Mouse (Mus musculus): Measurements from ENCODE around the gene Fat2.

Fat2 gene

GRCm38 (mm10) chr11:55239496-55239895, 96.9 kb downstream of the Fat2 start:
- DNase-seq, result no peak

- DNase-seq, result no peak
Measured at GRCm38 (mm10) chr11:55236815-55237214, 99.5 kb downstream of the Fat2 start.

DNA sequence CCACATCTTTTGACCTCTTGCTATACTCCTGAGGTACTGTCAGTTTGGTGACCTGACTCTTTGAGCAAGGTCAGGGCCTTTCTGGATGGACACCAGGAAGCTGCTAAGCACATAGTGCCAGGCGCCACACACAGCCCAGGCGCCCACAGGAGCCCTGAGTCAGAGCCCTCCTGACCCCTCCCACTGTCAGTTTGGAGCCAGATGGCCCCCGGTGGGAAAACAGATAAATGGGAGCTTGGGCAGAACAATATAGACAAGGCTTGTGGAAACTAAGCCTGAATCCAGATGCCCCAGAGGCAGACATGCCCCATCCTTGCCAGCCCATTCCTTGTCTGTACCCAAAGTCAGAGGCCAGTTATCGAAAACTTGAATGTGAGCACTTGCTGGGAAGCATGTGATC, 101.6 kb downstream of the Fat2 start:
- no peak for DNase-seq

- DNase-seq, result no peak
Measured at GRCm38 (mm10) chr11:55234288-55234687, 102.1 kb downstream of the Fat2 start.

DNA sequence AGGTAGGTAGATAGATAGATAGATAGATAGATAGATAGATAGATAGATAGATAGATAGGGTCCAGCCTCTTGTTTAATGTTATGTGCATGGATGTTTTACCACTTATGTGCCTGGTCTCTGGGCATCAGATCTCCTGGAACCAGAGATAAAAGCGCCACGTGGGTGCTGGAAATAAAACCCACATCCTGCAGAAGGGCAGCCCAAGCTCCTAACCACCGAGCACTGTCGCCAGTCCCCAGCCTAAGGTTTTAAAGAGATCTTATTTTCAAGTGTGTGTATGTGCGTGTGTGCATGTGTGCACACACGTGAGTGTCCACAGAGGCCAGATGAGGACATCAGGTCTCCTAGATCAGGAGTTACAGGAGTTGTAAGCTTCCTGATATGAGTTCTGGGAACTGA, 105.3 kb downstream of the Fat2 start:
- no peak for DNase-seq

DNA sequence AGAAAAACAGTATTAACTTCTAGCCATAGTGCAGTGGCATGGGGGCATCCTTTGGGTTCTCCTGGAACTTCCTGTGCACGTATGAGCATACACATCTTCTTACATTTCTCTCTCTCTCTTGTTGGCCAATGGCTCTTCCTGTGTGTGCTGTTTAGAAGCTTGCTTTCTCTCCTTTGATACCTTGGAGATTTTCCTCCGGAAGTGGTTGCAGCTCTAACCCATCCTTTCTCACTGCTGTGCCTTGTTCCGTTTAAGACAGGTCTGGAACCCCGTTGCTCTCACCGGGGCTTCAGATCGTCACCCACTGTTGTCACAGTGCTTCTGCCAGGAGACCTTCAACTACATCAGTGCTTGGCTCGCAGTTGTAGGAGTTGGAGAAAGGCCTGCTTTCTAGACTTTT, 115.1 kb downstream of the Fat2 start:
- DNase-seq, result no peak

DNA sequence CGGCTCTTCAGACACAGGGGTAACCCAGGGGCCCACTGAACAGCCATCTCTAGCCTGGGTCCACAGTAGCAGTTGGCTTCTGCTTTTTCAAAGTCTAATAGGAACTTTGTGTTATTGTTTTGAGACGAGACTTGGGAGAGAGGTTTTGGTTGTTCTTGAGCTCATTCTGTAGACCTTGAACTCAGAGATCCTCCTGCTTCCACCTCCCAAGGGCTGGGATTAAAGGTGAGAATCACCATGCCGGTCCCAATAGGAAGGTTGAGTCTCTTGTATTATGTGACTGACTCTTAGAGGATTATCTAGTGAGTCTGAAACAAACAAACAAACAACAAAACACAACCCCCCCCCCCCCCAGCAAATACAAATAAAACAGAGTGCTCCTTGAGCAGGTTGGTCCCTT, 117.9 kb downstream of the Fat2 start:
- DNase-seq, result no peak

DNA sequence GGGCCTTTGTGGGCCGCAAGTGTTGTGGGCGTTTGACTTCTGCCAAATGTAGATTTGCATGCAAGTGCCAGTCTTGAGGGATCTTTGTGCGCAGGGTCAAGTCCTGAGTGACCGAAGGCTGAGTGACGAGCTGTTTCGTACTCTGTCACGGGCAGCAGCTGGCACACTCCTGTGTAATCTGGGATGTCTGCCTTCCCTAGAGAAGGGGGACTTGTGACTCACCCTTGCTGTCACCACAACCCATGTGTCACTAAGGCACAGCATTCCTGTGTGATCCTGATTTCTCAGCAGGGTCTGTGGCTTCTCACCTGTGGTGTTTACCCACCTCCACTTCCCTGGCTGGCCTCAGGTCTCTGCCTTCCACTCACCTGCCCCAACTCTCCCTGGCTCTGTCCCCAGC, 118.5 kb downstream of the Fat2 start:
- no peak for DNase-seq

- no peak for DNase-seq
Measured at GRCm38 (mm10) chr11:55217418-55217817, 118.9 kb downstream of the Fat2 start.

DNA sequence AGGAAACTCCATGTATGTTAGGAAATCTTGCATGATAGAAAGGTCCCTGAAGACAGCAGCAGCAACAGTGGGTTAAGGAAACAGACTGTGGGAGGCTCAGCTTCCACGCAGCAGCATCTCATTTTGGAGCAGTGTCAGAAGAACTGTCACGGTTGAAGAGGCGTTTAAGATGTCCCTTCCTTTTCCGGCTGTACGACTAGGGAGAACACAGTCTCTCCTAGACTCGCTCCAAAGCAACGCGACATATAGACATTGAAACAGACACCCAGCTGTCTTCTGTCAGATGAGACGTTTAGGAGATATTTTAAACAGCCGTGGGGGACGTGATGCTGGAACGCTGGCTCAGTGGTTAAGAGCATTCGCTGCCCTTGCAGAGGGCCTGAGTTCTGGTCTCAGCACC, 119.5 kb downstream of the Fat2 start:
- DNase-seq, result no peak

DNA sequence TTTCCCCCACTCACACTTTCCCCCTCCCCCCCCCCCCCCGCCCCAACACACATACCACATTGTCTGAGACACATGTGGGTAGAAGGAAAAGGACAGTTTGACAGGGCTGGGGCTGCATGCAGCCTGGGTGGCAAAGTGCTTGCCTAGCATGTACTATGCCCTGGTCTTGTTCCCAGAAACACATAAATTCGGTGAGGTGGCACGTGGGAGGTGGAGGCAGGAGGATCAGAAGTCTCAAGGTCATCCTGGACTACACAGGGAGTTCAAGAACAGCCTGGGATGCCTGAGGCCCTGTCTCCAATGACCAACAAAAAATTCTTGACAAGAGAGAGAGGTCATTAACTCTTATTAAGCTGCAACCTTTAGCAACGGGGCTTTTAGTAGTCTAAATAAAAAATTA, 120.3 kb downstream of the Fat2 start:
- no peak for DNase-seq

DNA sequence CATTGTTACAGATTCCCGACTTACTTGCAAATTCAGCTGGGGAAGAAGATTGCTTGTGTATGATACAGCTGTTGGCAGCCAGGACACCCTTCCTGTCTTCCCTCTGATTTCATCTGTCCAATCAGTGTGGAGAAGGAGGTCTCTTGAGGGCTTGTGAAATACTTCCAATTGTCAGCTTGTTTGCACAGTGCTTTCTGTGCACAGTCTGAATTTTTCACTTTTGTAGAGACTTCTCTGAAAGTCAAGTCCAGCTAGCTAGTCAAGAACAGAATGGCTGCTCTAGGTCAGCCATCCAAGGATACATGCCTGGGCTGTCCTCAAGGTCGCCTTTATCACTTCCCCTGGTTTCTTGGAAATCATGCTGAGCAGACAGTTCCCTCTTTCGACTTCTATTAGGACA, 121.4 kb downstream of the Fat2 start:
- no peak for DNase-seq

DNA sequence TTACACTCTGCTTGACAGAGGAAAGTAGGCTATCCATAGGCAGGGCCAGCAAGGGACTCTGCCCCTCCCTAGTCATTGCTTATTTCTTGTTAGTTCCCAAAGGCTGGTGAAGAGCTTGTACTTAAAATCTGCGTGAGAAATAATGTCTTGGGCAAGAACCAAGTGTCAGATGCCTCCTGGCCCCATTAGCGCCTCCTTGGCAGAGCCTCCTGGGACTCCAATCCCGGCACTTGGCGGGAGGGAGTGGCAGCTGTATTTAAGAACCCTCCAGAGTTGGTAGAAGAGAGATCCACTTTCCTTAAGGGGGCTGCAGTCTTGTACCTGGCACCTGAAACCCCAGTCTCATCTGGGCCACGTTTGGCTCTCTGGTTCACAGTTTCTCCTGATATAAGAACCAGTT, 122.2 kb downstream of the Fat2 start:
- DNase-seq, result peak in 1 of 2 experiments; percentile 48

- DNase-seq, result no peak
Measured at GRCm38 (mm10) chr11:55213518-55213917, 122.8 kb downstream of the Fat2 start.

DNA sequence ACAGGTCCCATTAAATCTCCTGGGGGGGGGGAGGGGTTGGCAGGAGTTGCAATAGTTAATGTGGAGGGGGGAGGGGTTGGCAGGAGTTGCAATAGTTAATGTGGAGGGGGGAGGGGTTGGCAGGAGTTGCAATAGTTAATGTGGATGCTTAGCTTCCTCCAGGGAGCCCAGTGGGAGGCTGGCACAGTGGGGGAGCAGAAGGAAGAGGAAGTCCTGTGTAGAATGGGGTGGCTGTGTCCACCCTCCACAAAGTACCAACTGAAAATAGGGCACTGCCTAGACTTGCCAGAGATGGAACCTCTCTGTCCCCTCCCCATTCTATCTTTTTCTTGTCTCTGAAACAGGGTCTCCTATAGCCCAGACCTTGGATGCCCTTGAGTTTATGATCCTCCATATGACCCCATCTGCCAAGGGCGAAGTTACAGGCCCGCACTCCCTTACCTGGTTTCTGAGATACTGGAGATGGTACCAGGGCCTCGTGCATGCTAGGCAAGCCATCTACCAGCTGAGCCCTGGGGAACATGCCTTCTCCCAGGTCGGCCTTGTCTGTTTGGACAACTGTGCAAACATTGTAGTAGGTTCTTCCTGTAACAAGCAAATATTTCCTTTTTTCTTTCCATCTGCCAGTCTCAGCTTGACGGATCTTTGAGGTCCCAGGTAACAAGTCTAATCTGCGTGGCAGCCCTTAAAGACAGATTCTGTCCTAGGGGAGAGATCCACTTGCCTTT, 126.6 kb downstream of the Fat2 start:
- no peak for DNase-seq

- no peak for DNase-seq
Measured at GRCm38 (mm10) chr11:55209032-55209431, 127.3 kb downstream of the Fat2 start.

DNA sequence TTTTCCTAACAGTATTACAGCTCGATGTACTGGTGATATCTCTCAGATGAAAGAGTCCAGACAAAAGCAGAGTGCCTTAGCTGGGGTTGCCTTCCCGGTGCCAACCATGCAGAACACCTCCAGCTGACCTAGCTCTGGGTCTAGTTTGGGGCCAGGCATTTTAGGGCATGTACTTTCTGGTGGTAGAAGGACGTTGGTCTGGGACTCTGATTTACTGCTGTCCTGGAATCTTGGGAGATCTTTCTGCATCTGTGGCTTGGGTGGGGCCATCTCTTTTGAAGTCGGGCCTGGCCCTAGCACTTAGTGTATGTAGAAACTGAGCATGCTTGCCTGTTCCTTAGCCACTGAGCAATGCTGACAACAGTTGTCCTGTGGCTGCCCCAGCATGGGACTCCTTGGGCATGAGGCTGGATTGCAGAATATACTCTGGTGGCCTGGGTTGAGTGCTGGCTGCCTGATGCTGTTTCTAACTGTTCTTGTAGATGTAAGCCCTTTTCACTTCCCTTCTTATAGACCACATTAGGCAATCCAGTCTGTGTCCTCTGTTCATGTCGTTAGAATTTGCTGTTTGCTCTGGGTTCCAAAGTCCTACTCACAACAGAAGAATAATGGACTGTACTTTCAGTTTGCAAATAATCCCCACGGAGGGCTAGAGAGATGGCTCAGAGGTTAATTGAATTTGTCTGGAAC, 128.2 kb downstream of the Fat2 start:
- peak in 1 of 2 experiments; percentile 25 for DNase-seq

DNA sequence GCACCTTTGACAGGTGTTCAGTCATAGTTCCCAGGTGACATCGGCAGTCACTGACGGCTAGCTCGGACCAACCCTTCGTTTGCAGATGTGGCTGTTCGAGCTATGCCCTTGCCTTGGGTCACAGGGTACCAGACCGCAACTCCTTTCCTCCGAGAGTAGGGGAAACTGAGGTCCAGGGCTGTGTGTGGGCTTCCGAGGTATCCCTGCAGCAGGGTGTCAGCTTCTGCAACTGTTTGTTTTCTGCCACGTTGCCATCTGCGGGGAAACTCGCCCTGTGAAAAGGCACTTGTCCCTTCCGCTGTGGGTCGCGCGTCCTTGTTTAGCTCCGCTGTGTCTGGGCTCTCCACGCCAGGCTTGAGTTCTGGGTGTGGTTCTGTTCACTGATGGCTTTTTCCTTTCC, 131.8 kb downstream of the Fat2 start:
- DNase-seq, result peak in 1 of 2 experiments; percentile 34

- DNase-seq, result peak; percentile 94 to 97
Measured at GRCm38 (mm10) chr11:55204159-55204596, 132.2 kb downstream of the Fat2 start, which contains the start of gene Slc36a1. TSS of gene Slc36a1 (plus strand) at chr11:55204350.
